Mouse (Mus musculus): ENCODE measurements at regions not wholly inside any gene's neighbourhood (a gene's known extent, or its start where the extent isn't known, plus 50 kb on each side); places are given as distances from the start of the nearest gene placed in this dataset.

GRCm38 (mm10) chr13:60338107-60338506 is 160.9 kb upstream of the Gas1 start:
- no peak for ATAC-seq
- no peak overlapping the region for H3K27ac ChIP-seq
- H3K4me2 ChIP-seq: no peak overlapping the region
- H3K36me3 ChIP-seq (ENCODE audit: poor library complexity, severe bottlenecking): no peaks in the 10 kb centered on the region
- no peaks in the 10 kb centered on the region for H3K4me1 ChIP-seq
- no peaks in the 10 kb centered on the region for H3K27me3 ChIP-seq
- H3K9me3 ChIP-seq (replicated peaks): no peaks in the 10 kb centered on the region
- 89% methylated on average over 8 of the region's 8 CpGs for WGBS
- no peak overlapping the region for H3K4me3 ChIP-seq
- no peak overlapping the region for H3K9ac ChIP-seq

DNA sequence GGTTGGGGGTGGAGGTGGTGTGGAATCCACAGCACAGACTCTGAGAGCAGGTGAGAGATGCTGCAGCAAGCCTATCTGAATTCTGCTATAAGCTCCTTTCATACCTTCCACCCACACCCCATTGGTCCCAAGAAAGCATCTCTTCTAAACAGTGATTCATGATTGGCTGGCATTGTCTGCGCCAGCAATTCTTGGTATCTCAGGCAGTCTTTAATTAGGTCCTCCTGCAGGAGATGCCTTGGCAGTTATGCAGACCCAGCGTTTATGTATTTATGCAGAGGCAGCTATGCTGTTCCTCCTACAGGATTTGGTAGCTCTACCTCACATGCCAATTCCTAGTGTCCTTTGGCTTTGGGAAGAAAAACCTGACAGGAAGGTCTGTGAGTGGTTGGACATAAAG is 162.9 kb upstream of the Gas1 start:
- Histone ChIP-seq H3K4me1 (no peaks in the 10 kb centered on the region), H3K9me3 (replicated peaks) (no peaks in the 10 kb centered on the region), H3K4me2 (no peak overlapping the region), H3K4me3 (no peak overlapping the region), H3K27ac (no peak overlapping the region), H3K9ac (no peak overlapping the region), H3K36me3 (ENCODE audit: poor library complexity, severe bottlenecking) (no peaks in the 10 kb centered on the region), H3K27me3 (no peaks in the 10 kb centered on the region)
- ATAC-seq: no peak
- 78% methylated on average over 2 of the region's 2 CpGs for WGBS

DNA sequence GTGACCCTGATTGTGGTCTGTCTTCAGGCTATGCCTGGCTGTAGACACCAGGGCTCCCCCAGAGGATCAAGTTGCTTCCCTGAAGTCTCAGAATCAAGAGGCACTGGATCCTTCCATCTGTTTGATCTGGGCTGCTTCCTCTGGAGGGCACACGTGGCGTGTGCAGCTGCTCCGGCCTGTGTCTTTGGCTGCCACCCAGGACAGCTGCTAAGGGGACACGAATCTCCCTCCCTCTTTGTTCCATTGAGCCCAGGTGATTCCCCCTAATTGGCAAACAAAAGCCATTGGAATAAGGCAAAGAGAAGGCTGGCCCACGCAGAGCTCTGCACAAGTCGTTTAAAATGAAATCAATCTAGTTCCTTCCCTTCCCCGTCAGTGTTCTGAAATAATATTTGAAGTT is 170.7 kb upstream of the Gas1 start:
- Histone ChIP-seq H3K9me3 (replicated peaks) (no peaks in the 10 kb centered on the region), H3K4me2 (no peak overlapping the region), H3K36me3 (ENCODE audit: poor library complexity, severe bottlenecking) (no peaks in the 10 kb centered on the region), H3K27me3 (no peaks in the 10 kb centered on the region), H3K4me1 (peaks cover 7% of the 10 kb centered on the region), H3K4me3 (no peak overlapping the region), H3K9ac (no peak overlapping the region), H3K27ac (no peak overlapping the region)
- WGBS: 17% methylated on average over 7 of the region's 7 CpGs
- ATAC-seq: no peak

- no peak overlapping the region for H3K9ac ChIP-seq
- peaks cover 7% of the 10 kb centered on the region for H3K4me1 ChIP-seq
- H3K4me3 ChIP-seq: no peak overlapping the region
- no peaks in the 10 kb centered on the region for H3K27me3 ChIP-seq
- WGBS: 81% methylated on average over 2 of the region's 2 CpGs
- no peak overlapping the region for H3K27ac ChIP-seq
- no peaks in the 10 kb centered on the region for H3K9me3 ChIP-seq (replicated peaks)
- H3K36me3 ChIP-seq (ENCODE audit: poor library complexity, severe bottlenecking): no peaks in the 10 kb centered on the region
- no peak overlapping the region for H3K4me2 ChIP-seq
- no peak for ATAC-seq
Observed at GRCm38 (mm10) chr13:60348438-60348837, 171.3 kb upstream of the Gas1 start.

DNA sequence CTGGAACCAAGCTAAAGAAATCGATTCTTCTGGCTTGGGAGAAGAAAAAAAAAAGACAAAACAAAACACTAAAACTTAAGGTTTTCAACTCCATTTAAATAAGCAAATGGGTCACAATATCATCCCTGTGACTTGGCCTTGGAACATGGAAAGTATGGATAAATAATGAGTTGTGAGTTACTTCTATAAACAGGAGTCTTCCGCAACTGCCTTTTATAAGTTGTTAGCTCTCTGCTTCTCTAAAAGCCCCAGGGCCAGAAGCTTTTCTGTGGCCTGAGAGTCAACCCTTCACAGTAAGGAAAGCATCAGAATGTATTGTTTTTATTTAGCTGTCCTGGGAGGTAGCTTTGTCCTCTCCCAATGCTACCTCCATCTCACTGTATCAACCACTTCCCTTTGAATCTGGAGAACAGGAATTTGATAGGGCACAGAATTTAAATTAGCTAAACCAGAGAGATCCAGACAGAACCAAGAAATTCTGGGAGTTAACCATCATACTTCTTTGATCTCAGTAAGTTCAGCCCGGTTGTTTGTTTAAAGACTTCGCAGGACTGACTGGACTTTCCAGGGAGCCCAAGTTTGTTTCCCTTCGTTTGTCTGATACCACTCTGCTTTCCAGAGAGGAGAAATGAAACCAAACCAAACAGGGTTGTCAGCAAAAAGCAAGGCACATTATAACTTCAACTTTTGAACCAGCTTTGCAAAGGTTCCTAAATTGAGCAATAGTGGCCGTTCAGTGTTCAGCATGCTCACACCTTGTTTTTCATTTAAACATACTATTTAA is 178.7 kb upstream of the Gas1 start:
- Histone ChIP-seq H3K9ac (no peak overlapping the region), H3K4me1 (no peaks in the 10 kb centered on the region)
- WGBS: 84% methylated on average over 6 of the region's 6 CpGs

DNA sequence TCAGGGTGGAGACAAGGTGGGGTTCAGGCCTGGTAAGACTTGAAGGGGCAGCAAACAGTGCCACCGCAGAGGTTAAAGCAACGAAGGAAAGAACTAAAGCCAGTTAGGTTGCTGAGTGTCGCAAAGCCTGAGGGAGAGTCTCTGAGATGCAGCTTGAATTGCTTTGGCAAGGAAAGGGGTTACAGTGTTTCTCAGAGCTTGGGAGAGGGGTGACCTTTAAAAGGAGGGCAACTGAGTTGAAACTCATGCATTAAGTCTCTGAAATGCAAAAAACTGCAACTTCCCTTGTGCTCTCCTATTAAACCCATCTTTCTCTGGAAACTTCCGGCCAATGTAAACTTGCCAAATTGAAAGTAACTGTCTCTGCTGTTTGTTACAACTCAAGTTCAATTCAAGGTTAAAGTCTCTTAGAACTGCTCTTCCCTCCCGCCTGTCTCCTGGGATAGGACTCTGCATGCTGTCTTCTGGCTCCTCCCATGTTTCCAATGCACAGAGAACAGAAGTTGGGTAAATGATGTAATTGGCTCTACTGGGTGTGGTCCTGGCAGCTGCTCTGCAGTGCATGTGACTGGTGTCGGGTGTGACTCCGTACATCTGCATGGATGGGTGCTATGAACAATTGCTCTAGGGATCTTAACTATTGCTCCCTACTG is 181.4 kb upstream of the Gas1 start:
- WGBS: 84% methylated on average over 7 of the region's 7 CpGs
- Histone ChIP-seq H3K9me3 (replicated peaks) (no peaks in the 10 kb centered on the region), H3K27me3 (no peaks in the 10 kb centered on the region), H3K27ac (no peak overlapping the region), H3K9ac (no peak overlapping the region), H3K4me3 (no peak overlapping the region), H3K4me1 (no peaks in the 10 kb centered on the region), H3K36me3 (ENCODE audit: poor library complexity, severe bottlenecking) (no peaks in the 10 kb centered on the region), H3K4me2 (no peak overlapping the region)
- ATAC-seq: no peak

More for the DNA sequence above, 178.7 kb upstream of the Gas1 start:
- H3K4me2 ChIP-seq: no peak overlapping the region
- no peak overlapping the region for H3K27ac ChIP-seq
- H3K9me3 ChIP-seq (replicated peaks): no peaks in the 10 kb centered on the region
- ATAC-seq: no peak
- H3K27me3 ChIP-seq: no peaks in the 10 kb centered on the region
- H3K4me3 ChIP-seq: no peak overlapping the region
- no peaks in the 10 kb centered on the region for H3K36me3 ChIP-seq (ENCODE audit: poor library complexity, severe bottlenecking)

- 61% methylated on average over 13 of the region's 13 CpGs for WGBS
- H3K36me3 ChIP-seq (ENCODE audit: poor library complexity, severe bottlenecking): no peaks in the 10 kb centered on the region
- no peak for ATAC-seq
Observed at GRCm38 (mm10) chr13:60364778-60365672, 187.9 kb upstream of the Gas1 start.

DNA sequence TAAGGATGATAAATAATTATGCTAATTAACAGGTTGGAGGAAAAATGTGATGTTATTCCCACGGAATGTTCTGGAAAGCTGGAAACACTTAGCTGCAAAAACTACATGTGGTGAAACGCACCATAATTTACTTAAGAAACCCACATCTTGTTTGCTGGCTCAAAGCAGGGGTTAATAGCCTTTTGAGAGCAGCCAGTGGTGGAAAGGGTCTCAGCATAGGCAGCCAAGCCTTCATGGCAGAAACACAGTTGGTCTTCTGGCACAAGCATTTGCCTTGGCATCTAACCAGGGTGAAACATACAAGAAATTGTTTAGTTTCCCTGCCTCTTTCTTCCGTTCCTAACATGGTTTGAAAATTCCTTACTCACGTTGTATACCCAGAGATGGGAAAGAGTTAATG is 192.1 kb upstream of the Gas1 start:
- H3K9me3 ChIP-seq (replicated peaks): no peaks in the 10 kb centered on the region
- H3K27me3 ChIP-seq: no peaks in the 10 kb centered on the region
- 85% methylated on average over 4 of the region's 4 CpGs for WGBS
- no peak for ATAC-seq
- H3K9ac ChIP-seq: no peak overlapping the region
- H3K27ac ChIP-seq: no peak overlapping the region
- H3K4me1 ChIP-seq: no peaks in the 10 kb centered on the region
- H3K4me2 ChIP-seq: no peak overlapping the region
- no peaks in the 10 kb centered on the region for H3K36me3 ChIP-seq (ENCODE audit: poor library complexity, severe bottlenecking)
- H3K4me3 ChIP-seq: no peak overlapping the region

More at GRCm38 (mm10) chr13:60364778-60365672, 187.9 kb upstream of the Gas1 start:
- Histone ChIP-seq H3K4me3 (no peak overlapping the region), H3K27me3 (no peaks in the 10 kb centered on the region), H3K4me1 (no peaks in the 10 kb centered on the region), H3K4me2 (no peak overlapping the region), H3K9me3 (replicated peaks) (no peaks in the 10 kb centered on the region), H3K27ac (no peak overlapping the region), H3K9ac (no peak overlapping the region)

DNA sequence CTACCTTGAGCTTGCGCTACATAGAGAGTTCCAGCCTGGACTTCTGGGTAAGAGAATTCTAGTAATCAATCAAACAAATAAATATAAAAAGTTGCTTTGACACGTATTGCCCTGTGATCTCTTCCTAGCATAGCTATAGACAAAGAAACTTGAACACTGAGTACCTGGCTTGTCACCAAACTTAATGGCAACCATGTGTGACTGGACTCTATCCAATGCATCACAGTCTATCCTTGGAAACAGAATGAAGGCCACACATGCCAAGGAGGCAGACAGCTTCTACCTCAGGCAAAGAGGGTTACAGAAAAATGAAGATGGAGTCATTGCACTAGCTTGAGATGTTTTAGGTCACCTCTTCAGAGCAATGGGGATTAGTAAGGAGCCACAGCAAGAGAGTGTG is 194.5 kb upstream of the Gas1 start:
- Histone ChIP-seq H3K9me3 (replicated peaks) (no peaks in the 10 kb centered on the region), H3K4me1 (no peaks in the 10 kb centered on the region), H3K27ac (no peak overlapping the region), H3K4me3 (no peak overlapping the region), H3K27me3 (no peaks in the 10 kb centered on the region), H3K36me3 (ENCODE audit: poor library complexity, severe bottlenecking) (no peaks in the 10 kb centered on the region), H3K4me2 (no peak overlapping the region), H3K9ac (no peak overlapping the region)
- WGBS: 82% methylated on average over 2 of the region's 2 CpGs
- ATAC-seq: no peak

DNA sequence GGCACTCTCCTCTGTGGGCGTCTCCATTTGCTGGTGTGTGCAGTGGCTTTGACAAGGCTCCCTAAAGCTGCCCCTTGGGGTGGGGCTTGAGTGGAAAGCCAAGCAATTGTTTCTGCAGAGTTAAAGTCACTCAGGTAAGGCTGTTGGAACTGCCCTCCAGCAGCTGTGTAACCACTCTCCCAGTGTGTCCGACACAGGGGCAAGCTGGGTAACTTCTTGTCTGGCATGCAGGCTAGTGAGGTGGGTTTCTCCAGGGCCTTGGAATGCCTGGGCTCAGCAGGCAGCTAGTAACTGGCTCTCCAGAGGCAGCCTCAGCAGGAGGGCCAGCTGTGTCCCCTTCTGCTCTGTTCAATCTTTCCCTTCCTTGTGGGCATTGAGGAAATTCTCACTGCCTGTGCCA is 199.5 kb upstream of the Gas1 start:
- H3K4me1 ChIP-seq: no peaks in the 10 kb centered on the region
- H3K27ac ChIP-seq: no peak overlapping the region
- no peaks in the 10 kb centered on the region for H3K36me3 ChIP-seq (ENCODE audit: poor library complexity, severe bottlenecking)
- H3K9ac ChIP-seq: no peak overlapping the region
- H3K4me2 ChIP-seq: no peak overlapping the region
- no peak overlapping the region for H3K4me3 ChIP-seq
- H3K9me3 ChIP-seq (replicated peaks): no peaks in the 10 kb centered on the region
- no peak for ATAC-seq
- 61% methylated on average over 2 of the region's 2 CpGs for WGBS
- H3K27me3 ChIP-seq: no peaks in the 10 kb centered on the region

- Histone ChIP-seq H3K27ac (no peak overlapping the region), H3K36me3 (ENCODE audit: poor library complexity, severe bottlenecking) (no peaks in the 10 kb centered on the region), H3K4me2 (no peak overlapping the region), H3K9me3 (replicated peaks) (no peaks in the 10 kb centered on the region), H3K9ac (no peak overlapping the region), H3K27me3 (no peaks in the 10 kb centered on the region), H3K4me3 (no peak overlapping the region), H3K4me1 (no peaks in the 10 kb centered on the region)
- ATAC-seq: no peak
- WGBS: 97% methylated on average over 2 of the region's 2 CpGs
Observed at GRCm38 (mm10) chr13:60382855-60383254, 205.7 kb upstream of the Gas1 start.

DNA sequence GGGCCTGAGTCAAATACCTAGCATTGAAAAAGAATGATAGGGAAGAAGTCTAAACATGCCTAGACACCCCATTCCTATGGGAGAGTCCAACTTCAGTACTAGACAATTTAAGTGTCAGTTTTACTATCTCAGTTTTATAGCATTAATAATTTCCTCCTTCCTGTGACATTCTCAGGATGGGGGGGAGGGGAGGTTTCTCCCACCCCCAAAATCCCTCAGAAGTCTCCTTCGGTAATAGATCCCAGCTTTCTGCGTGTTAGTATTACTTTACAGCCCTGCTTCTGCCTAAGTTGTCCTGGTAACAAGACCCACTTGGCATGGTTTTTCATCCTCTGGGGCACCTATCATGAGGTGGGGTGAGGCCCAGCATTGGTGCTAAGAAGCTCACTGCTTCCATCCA is 202.9 kb upstream of the Dapk1 start:
- ATAC-seq: no peak
- Histone ChIP-seq H3K27me3 (no peaks in the 10 kb centered on the region), H3K27ac (no peak overlapping the region), H3K4me2 (no peak overlapping the region), H3K9me3 (replicated peaks) (no peaks in the 10 kb centered on the region), H3K4me1 (no peaks in the 10 kb centered on the region), H3K36me3 (ENCODE audit: poor library complexity, severe bottlenecking) (no peaks in the 10 kb centered on the region), H3K9ac (no peak overlapping the region), H3K4me3 (no peak overlapping the region)
- 96% methylated on average over 2 of the region's 2 CpGs for WGBS
